Comparison of ENCODE assay signal across 8 mouse cellular contexts in genomic region chr4:70409456-70409855, GRCm38 (mm10). TPM values are rescaled to one million over a fixed set of nuclear protein-coding genes. Genes with fewer than 3 reads are reported as not detected.
DNase-seq lines count a peak whose midpoint lies in the region; ATAC-seq and TF ChIP-seq lines count a peak whose summit lies in the region.

No protein-coding gene starts in this region.

- H3K4me3 ChIP-seq in neural tube, embryonic 11.5 days (ENCODE audit: low read depth, low read length), result peak overlapping the region; percentile 79
- peak overlapping the region; percentile 85 for H3K4me3 ChIP-seq in embryonic facial prominence, embryonic 13.5 days
- H3K4me3 ChIP-seq in intestine, postnatal 0 days (ENCODE audit: low read depth, low read length), result peak overlapping the region; percentile 68
- peak overlapping the region; percentile 77 for H3K4me3 ChIP-seq in stomach, embryonic 14.5 days (ENCODE audit: low read depth, low read length)

- no peaks in the 10 kb centered on the region for H3K27me3 ChIP-seq in neural tube, embryonic 11.5 days (ENCODE audit: control insufficient read depth, insufficient read depth, low read length)
- no peaks in the 10 kb centered on the region for H3K27me3 ChIP-seq in embryonic facial prominence, embryonic 13.5 days
- no peaks in the 10 kb centered on the region for H3K27me3 ChIP-seq in intestine, postnatal 0 days (replicated peaks; ENCODE audit: control insufficient read depth, insufficient read depth, low read length)
- no peaks in the 10 kb centered on the region for H3K27me3 ChIP-seq in stomach, embryonic 14.5 days (ENCODE audit: control insufficient read depth, insufficient read depth, low read length)

- peak overlapping the region; percentile 86 for H3K9ac ChIP-seq in neural tube, embryonic 11.5 days (ENCODE audit: low read length)
- H3K9ac ChIP-seq in embryonic facial prominence, embryonic 13.5 days, result peak overlapping the region; percentile 88
- 0 out of 2 replicates have a peak overlapping the region, but pooled peaks have one; percentile 56 for H3K9ac ChIP-seq in intestine, postnatal 0 days (ENCODE audit: low read depth, low read length)
- peak overlapping the region; percentile 74 for H3K9ac ChIP-seq in stomach, embryonic 14.5 days (replicated peaks; ENCODE audit: low read depth, low read length)

- H3K36me3 ChIP-seq in neural tube, embryonic 11.5 days (ENCODE audit: control insufficient read depth, insufficient read depth, low read length), result no peaks in the 10 kb centered on the region
- H3K36me3 ChIP-seq in embryonic facial prominence, embryonic 13.5 days, result 0 out of 2 replicates have a peak, but pooled peaks cover 8% of the 10 kb centered on the region
- H3K36me3 ChIP-seq in intestine, postnatal 0 days (ENCODE audit: control insufficient read depth, insufficient read depth), result no peaks in the 10 kb centered on the region
- no peaks in the 10 kb centered on the region; the same call in 1 of the 2 replicates for H3K36me3 ChIP-seq in stomach, embryonic 14.5 days (ENCODE audit: control insufficient read depth, insufficient read depth, low read length)

- no peak for ATAC-seq in neural tube, embryonic 11.5 days (ENCODE audit: insufficient read depth, low FRiP score, low TSS enrichment)
- ATAC-seq in embryonic facial prominence, embryonic 13.5 days (ENCODE audit: insufficient number of reproducible peaks, insufficient read depth, low FRiP score, low TSS enrichment, low read depth), result no peak
- ATAC-seq in intestine, postnatal 0 days, result no peak
- ATAC-seq in stomach, embryonic 14.5 days (ENCODE audit: insufficient number of reproducible peaks, insufficient read depth, low FRiP score, low read depth), result no peak
- no peak for ATAC-seq in activated CD4-positive, CD25-positive, alpha-beta regulatory T cell, adult 4 months

- WGBS in neural tube, embryonic 11.5 days, result 24% methylated on average over 9 of the region's 9 CpGs
- 13% methylated on average over 9 of the region's 9 CpGs for WGBS in embryonic facial prominence, embryonic 13.5 days
- WGBS in intestine, postnatal 0 days, result 20% methylated on average over 9 of the region's 9 CpGs
- WGBS in stomach, embryonic 14.5 days, result 28% methylated on average over 9 of the region's 9 CpGs

- H3K4me1 ChIP-seq in neural tube, embryonic 11.5 days (ENCODE audit: control insufficient read depth, insufficient read depth, low read length), result peaks cover 7% of the 10 kb centered on the region; the same call in 1 of the 2 replicates
- peaks cover 46% of the 10 kb centered on the region for H3K4me1 ChIP-seq in embryonic facial prominence, embryonic 13.5 days
- H3K4me1 ChIP-seq in intestine, postnatal 0 days (replicated peaks; ENCODE audit: control insufficient read depth, insufficient read depth, low read length), result peaks cover 3% of the 10 kb centered on the region; the same call in 1 of the 2 replicates
- peaks cover 9% of the 10 kb centered on the region for H3K4me1 ChIP-seq in stomach, embryonic 14.5 days (ENCODE audit: control insufficient read depth, insufficient read depth, low read length)

- H3K9me3 ChIP-seq in neural tube, embryonic 11.5 days (ENCODE audit: control insufficient read depth, low read length), result no peaks in the 10 kb centered on the region
- no peaks in the 10 kb centered on the region for H3K9me3 ChIP-seq in embryonic facial prominence, embryonic 13.5 days
- H3K9me3 ChIP-seq in intestine, postnatal 0 days (ENCODE audit: control insufficient read depth), result no peaks in the 10 kb centered on the region
- H3K9me3 ChIP-seq in stomach, embryonic 14.5 days (ENCODE audit: control insufficient read depth, low read depth, low read length), result no peaks in the 10 kb centered on the region

- TF ChIP-seq CTCF in intestine, postnatal 0 days (IDR thresholded peaks at IDR 0.05; ENCODE audit: low read depth), result no peak

- peak overlapping the region; percentile 55 for H3K4me2 ChIP-seq in neural tube, embryonic 11.5 days (ENCODE audit: low read depth)
- peak overlapping the region; percentile 68 for H3K4me2 ChIP-seq in embryonic facial prominence, embryonic 13.5 days
- peak overlapping the region; percentile 86 for H3K4me2 ChIP-seq in intestine, postnatal 0 days (replicated peaks; ENCODE audit: low read depth)
- H3K4me2 ChIP-seq in stomach, embryonic 14.5 days (replicated peaks; ENCODE audit: low read depth, low read length), result peak overlapping the region; percentile 66

- no peak for DNase-seq in neural tube, embryonic 11.5 days (ENCODE audit: low spot score)
- DNase-seq in neural tube, embryonic 10.5 days (ENCODE audit: extremely low spot score, low spot score), result no peak
- no peak for DNase-seq in layer of hippocampus, adult 9-11 months
- no peak for DNase-seq in lung, postnatal 14 days

- no peak overlapping the region for H3K27ac ChIP-seq in neural tube, embryonic 11.5 days (ENCODE audit: low read depth, low read length)
- H3K27ac ChIP-seq in embryonic facial prominence, embryonic 13.5 days, result no peak overlapping the region
- no peak overlapping the region for H3K27ac ChIP-seq in intestine, postnatal 0 days (ENCODE audit: low read depth, low read length)
- H3K27ac ChIP-seq in stomach, embryonic 14.5 days (ENCODE audit: low read length), result no peak overlapping the region

RNA-seq across cellular contexts. Expression of gene Cdk5rap2, which starts 0.8 kb away (rescaled TPM):
- 19.0 and 24.9 TPM in 2 replicates for polyA plus RNA-seq in neural tube, embryonic 11.5 days (2014; fragmentation: Nextera tagmentation; extraction: Ambion mirVana)
- 23.7 and 26.1 TPM in 2 replicates for polyA plus RNA-seq in embryonic facial prominence, embryonic 13.5 days (2015; fragmentation: Nextera tagmentation; extraction: Ambion mirVana)
- polyA plus RNA-seq in intestine, postnatal 0 days (2015; fragmentation: Nextera tagmentation; extraction: Ambion mirVana), result 4.7 and 5.4 TPM in 2 replicates
- polyA plus RNA-seq in stomach, embryonic 14.5 days (2014; fragmentation: Nextera tagmentation; extraction: Ambion mirVana), result 23.1 and 25.7 TPM in 2 replicates
- 10 to 100 TPM in 1 of 2 experiments, 1 to 10 TPM in 1; 5.5 to 24.3 TPM for polyA plus RNA-seq in activated CD4-positive, CD25-positive, alpha-beta regulatory T cell, adult 4 months (2017; shearing (Covaris generic))
